Mouse (Mus musculus): ENCODE measurements around the gene Rab3ip. TPM values are rescaled to one million over a fixed set of nuclear protein-coding genes. Genes with fewer than 3 reads are reported as not detected.

Rab3ip gene
- total RNA-seq (2021) = 10 to 100 TPM; 64.3 to 70.9 TPM
- long read RNA-seq, transcript Rab3ip-201 (10 exons, 2,690 nt) = major isoform, 38 of 85 reads
- long read RNA-seq, transcript Rab3ip-203 (11 exons, 1,844 nt) = minor isoform, 29 of 85 reads
- long read RNA-seq, partial matches to known transcripts = 9 of 85 reads
- long read RNA-seq, other reads (novel, unspliced or antisense) = 9 of 85 reads

GRCm38 (mm10) chr10:116950009-116950769 is at the start of gene Rab3ip:
Gene Rab3ip (minus strand): TSS chr10:116950769.
- peak; percentile 85 to 91 for DNase-seq (ENCODE audit: low spot score in 2 of 2)

GRCm38 (mm10) chr10:116998716-116999455 is 48.3 kb upstream of the Rab3ip start:
- no peak for DNase-seq (ENCODE audit: low spot score in 2 of 2)

GRCm38 (mm10) chr10:116996236-116996600 is 45.6 kb upstream of the Rab3ip start:
- DNase-seq (ENCODE audit: low spot score in 2 of 2) = no peak

GRCm38 (mm10) chr10:116995584-116996235 is 45.1 kb upstream of the Rab3ip start:
- no peak for DNase-seq (ENCODE audit: low spot score in 2 of 2)

- DNase-seq (ENCODE audit: low spot score in 2 of 2) = no peak
Observed at GRCm38 (mm10) chr10:116995162-116995561, 44.6 kb upstream of the Rab3ip start.

- no peak for DNase-seq (ENCODE audit: low spot score in 2 of 2)
Observed at GRCm38 (mm10) chr10:116993971-116994370, 43.4 kb upstream of the Rab3ip start.

GRCm38 (mm10) chr10:116986264-116987082 is 35.9 kb upstream of the Rab3ip start, which contains the start of gene Best3:
Gene Best3 (plus strand): TSS chr10:116986314.
- no peak for DNase-seq (ENCODE audit: low spot score in 2 of 2)

- no peak for DNase-seq (ENCODE audit: low spot score in 2 of 2)
Observed at GRCm38 (mm10) chr10:116984836-116985235, 34.3 kb upstream of the Rab3ip start.

GRCm38 (mm10) chr10:116982526-116982925 is 32.0 kb upstream of the Rab3ip start:
- no peak for DNase-seq (ENCODE audit: low spot score in 2 of 2)

- no peak for DNase-seq (ENCODE audit: low spot score in 2 of 2)
Observed at GRCm38 (mm10) chr10:116980888-116981287, 30.3 kb upstream of the Rab3ip start.

GRCm38 (mm10) chr10:116980273-116980672 is 29.7 kb upstream of the Rab3ip start:
- DNase-seq (ENCODE audit: low spot score in 2 of 2) = no peak

GRCm38 (mm10) chr10:116978841-116979240 is 28.3 kb upstream of the Rab3ip start:
- no peak for DNase-seq (ENCODE audit: low spot score in 2 of 2)

GRCm38 (mm10) chr10:116977858-116978257 is 27.3 kb upstream of the Rab3ip start:
- no peak for DNase-seq (ENCODE audit: low spot score in 2 of 2)

- DNase-seq (ENCODE audit: low spot score in 2 of 2) = no peak
Observed at GRCm38 (mm10) chr10:116977455-116977854, 26.9 kb upstream of the Rab3ip start.

- no peak for DNase-seq (ENCODE audit: low spot score in 2 of 2)
Observed at GRCm38 (mm10) chr10:116972509-116972908, 21.9 kb upstream of the Rab3ip start, which contains the start of gene Gm10271. Gene Gm10271 (minus strand): TSS chr10:116972609.

- no peak for DNase-seq (ENCODE audit: low spot score in 2 of 2)
Observed at GRCm38 (mm10) chr10:116968741-116969140, 18.2 kb upstream of the Rab3ip start.

- DNase-seq (ENCODE audit: low spot score in 2 of 2) = no peak
Observed at GRCm38 (mm10) chr10:116966065-116966464, 15.5 kb upstream of the Rab3ip start.

- no peak for DNase-seq (ENCODE audit: low spot score in 2 of 2)
Observed at GRCm38 (mm10) chr10:116965297-116965696, 14.7 kb upstream of the Rab3ip start.

- DNase-seq (ENCODE audit: low spot score in 2 of 2) = no peak
Observed at GRCm38 (mm10) chr10:116964571-116964970, 14.0 kb upstream of the Rab3ip start.

GRCm38 (mm10) chr10:116964084-116964483 is 13.5 kb upstream of the Rab3ip start:
- no peak for DNase-seq (ENCODE audit: low spot score in 2 of 2)

- DNase-seq (ENCODE audit: low spot score in 2 of 2) = no peak
Observed at GRCm38 (mm10) chr10:116962803-116963202, 12.2 kb upstream of the Rab3ip start.
